Comparison of ENCODE assay signal across 8 mouse cellular contexts in the genomic region with DNA sequence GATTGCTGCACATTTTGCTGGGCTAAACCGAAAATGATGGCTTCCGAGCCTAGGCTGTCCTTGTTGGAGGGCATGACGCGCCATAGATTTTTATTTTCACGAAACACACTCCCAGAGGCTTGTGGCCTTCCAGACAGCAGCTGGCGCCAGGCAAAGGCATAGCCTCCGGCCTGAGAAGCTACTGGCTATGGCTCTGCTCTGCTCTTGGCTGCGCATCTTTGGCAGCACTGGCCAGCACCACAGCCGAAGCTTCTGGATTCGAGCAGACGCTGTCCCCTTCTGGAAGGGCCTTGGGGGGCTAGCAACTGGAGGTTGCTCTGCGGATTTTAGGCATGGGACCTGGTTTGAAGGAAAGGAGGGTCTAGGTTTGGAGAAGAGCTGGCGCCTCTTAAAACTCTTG. TPM values are rescaled to one million over a fixed set of nuclear protein-coding genes. Genes with fewer than 3 reads are reported as not detected.
DNase-seq lines count a peak whose midpoint lies in the region; ATAC-seq and TF ChIP-seq lines count a peak whose summit lies in the region.
"Had no signal": no experiment of that assay in that cellular context is flagged by ENCODE, and none has a peak within 500 bp of the region (broad histone marks: within the 10 kb centered on the region; RNA-seq: fewer than 3 reads in every experiment).

No protein-coding gene starts in this region.

- H3K27me3 ChIP-seq in lung, embryonic 14.5 days (ENCODE audit: insufficient read depth, low read length) = peaks cover 37% of the 10 kb centered on the region
- H3K27me3 ChIP-seq in forebrain, embryonic 14.5 days (replicated peaks; ENCODE audit: control insufficient read depth, insufficient read depth, low read length) = no peaks in the 10 kb centered on the region
- peaks cover 24% of the 10 kb centered on the region; the same call in 1 of the 2 replicates for H3K27me3 ChIP-seq in neural tube, embryonic 13.5 days

- H3K4me3 ChIP-seq in lung, embryonic 14.5 days (ENCODE audit: low read depth, low read length) = no peak overlapping the region
- peak overlapping the region; percentile 50 for H3K4me3 ChIP-seq in forebrain, embryonic 14.5 days (ENCODE audit: low read depth, low read length)
- H3K4me3 ChIP-seq in neural tube, embryonic 13.5 days = peak overlapping the region; percentile 65
- H3K4me3 ChIP-seq: liver, embryonic 13.5 days had no signal

- DNase-seq in lung, embryonic 14.5 days = peak; percentile 55
- DNase-seq in lung, postnatal 36 days = no peak
- DNase-seq in forebrain, embryonic 14.5 days (ENCODE audit: low spot score) = peak; percentile 31
- peak; percentile 18 to 21 for DNase-seq in layer of hippocampus, postnatal 25 days (ENCODE audit: extremely low spot score in 1 of 2, low spot score in 1 of 2)
- no peak for DNase-seq in ovary, postnatal 10 days (ENCODE audit: low spot score)
- DNase-seq in natural killer cell, adult 2 months (ENCODE audit: low spot score in 2 of 2) = no peak
- DNase-seq: liver, embryonic 13.5 days had no signal

- no peak overlapping the region for H3K9ac ChIP-seq in lung, embryonic 14.5 days
- H3K9ac ChIP-seq in forebrain, embryonic 14.5 days (ENCODE audit: low read length) = 0 out of 2 replicates have a peak overlapping the region, but pooled peaks have one; percentile 4
- H3K9ac ChIP-seq in neural tube, embryonic 13.5 days = peak overlapping the region; percentile 68
- H3K9ac ChIP-seq: liver, embryonic 13.5 days had no signal

- ATAC-seq in lung, embryonic 14.5 days (ENCODE audit: insufficient read depth) = 0 out of 2 replicates have a peak, but pooled peaks have one; percentile 21
- ATAC-seq in forebrain, embryonic 14.5 days = peak; percentile 15; the same call in 1 of the 2 replicates
- peak; percentile 66 for ATAC-seq in neural tube, embryonic 13.5 days (ENCODE audit: low read depth)

- no peak overlapping the region for H3K27ac ChIP-seq in lung, embryonic 14.5 days (ENCODE audit: low read depth)
- H3K27ac ChIP-seq in forebrain, embryonic 14.5 days (ENCODE audit: low read depth, low read length) = no peak overlapping the region
- H3K27ac ChIP-seq in neural tube, embryonic 13.5 days (replicated peaks) = peak overlapping the region; percentile 59; the same call in 1 of the 2 replicates
- H3K27ac ChIP-seq: liver, embryonic 13.5 days had no signal

- H3K9me3 ChIP-seq in lung, embryonic 14.5 days (ENCODE audit: low read depth, low read length) = no peaks in the 10 kb centered on the region
- H3K9me3 ChIP-seq in forebrain, embryonic 14.5 days (replicated peaks; ENCODE audit: control insufficient read depth, low read length) = no peaks in the 10 kb centered on the region
- H3K9me3 ChIP-seq in neural tube, embryonic 13.5 days = no peaks in the 10 kb centered on the region
- H3K9me3 ChIP-seq: liver, embryonic 13.5 days had no signal

- H3K4me1 ChIP-seq in lung, embryonic 14.5 days (ENCODE audit: insufficient read depth) = no peaks in the 10 kb centered on the region; the same call in 1 of the 2 replicates
- peaks cover 6% of the 10 kb centered on the region for H3K4me1 ChIP-seq in forebrain, embryonic 14.5 days (ENCODE audit: control insufficient read depth, insufficient read depth, low read length)
- H3K4me1 ChIP-seq in neural tube, embryonic 13.5 days (replicated peaks) = peaks cover 33% of the 10 kb centered on the region
- H3K4me1 ChIP-seq: liver, embryonic 13.5 days had no signal

- no peaks in the 10 kb centered on the region for H3K36me3 ChIP-seq in lung, embryonic 14.5 days (ENCODE audit: insufficient read depth)
- no peaks in the 10 kb centered on the region for H3K36me3 ChIP-seq in forebrain, embryonic 14.5 days (ENCODE audit: control insufficient read depth, insufficient read depth, low read length)
- no peaks in the 10 kb centered on the region for H3K36me3 ChIP-seq in neural tube, embryonic 13.5 days
- H3K36me3 ChIP-seq: liver, embryonic 13.5 days had no signal

- TF ChIP-seq CTCF in lung, embryonic 14.5 days (IDR thresholded peaks at IDR 0.05; ENCODE audit: low read depth) = no peak

- peak overlapping the region; percentile 93 for H3K4me2 ChIP-seq in lung, embryonic 14.5 days
- H3K4me2 ChIP-seq in forebrain, embryonic 14.5 days (ENCODE audit: low read length) = peak overlapping the region; percentile 96
- peak overlapping the region; percentile 96 for H3K4me2 ChIP-seq in neural tube, embryonic 13.5 days

- WGBS in lung, embryonic 14.5 days = 20% methylated on average over 13 of the region's 13 CpGs
- 19% methylated on average over 13 of the region's 13 CpGs for WGBS in forebrain, embryonic 14.5 days
- 16% methylated on average over 13 of the region's 13 CpGs for WGBS in neural tube, embryonic 13.5 days

RNA-seq across cellular contexts. Expression of a gene that starts 0.3 kb away (rescaled TPM):
- polyA plus RNA-seq in lung, embryonic 14.5 days (2014; fragmentation: Nextera tagmentation; extraction: Ambion mirVana) = 6.7 and 9.3 TPM in 2 replicates
- polyA plus RNA-seq in forebrain, embryonic 14.5 days (2014; fragmentation: Nextera tagmentation; extraction: Ambion mirVana) = 3.0 and 4.7 TPM in 2 replicates
- total RNA-seq in layer of hippocampus, postnatal 25 days (2021) = 10 to 100 TPM; 30.4 to 35.9 TPM
- 5.4 and 7.2 TPM in 2 replicates for polyA plus RNA-seq in neural tube, embryonic 13.5 days (2015; fragmentation: Nextera tagmentation; extraction: Ambion mirVana)

Comparison
In these comparisons a context has a peak if more than half of its experiments do, and no peak if none do; other contexts are left out.
1. DNase-seq: peak in lung, embryonic 14.5 days (single experiment), forebrain, embryonic 14.5 days (single experiment) and layer of hippocampus, postnatal 25 days (2 of 2); none in lung, postnatal 36 days (single experiment), ovary, postnatal 10 days (single experiment) and natural killer cell, adult 2 months (0 of 2).
2. ATAC-seq: peak in every context shown above with its lines; median percentile 66 in neural tube, embryonic 13.5 days; 21 in lung, embryonic 14.5 days; 15 in forebrain, embryonic 14.5 days.
3. Peak in every context shown above with its lines, with median percentiles within 50 percentile points of each other: H3K4me2 ChIP-seq.